16 mouse cellular contexts compared by ENCODE assay signal in the genomic region with DNA sequence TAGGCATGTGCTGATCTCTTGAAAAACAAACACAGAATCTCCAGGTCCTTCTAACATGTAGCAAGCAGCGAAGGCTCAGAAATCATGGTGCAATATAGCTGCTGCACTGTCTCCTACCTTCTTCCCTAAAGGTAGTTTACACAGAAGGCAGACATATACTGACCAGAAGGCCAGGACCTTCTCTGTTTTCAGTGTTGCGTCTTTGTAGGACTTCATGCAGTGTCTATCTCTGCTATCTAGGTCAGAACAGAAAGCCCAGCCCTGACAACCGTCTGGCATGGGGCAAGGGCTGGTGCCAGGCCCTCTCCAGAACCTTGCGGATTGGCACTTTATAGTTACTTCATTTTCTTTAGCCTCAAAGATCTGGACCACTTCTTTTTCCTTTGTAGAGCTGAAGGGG.
"Had no signal": no experiment of that assay in that cellular context is flagged by ENCODE, and none has a peak within 500 bp of the region (broad histone marks: within the 10 kb centered on the region; RNA-seq: fewer than 3 reads in every experiment).

No protein-coding gene starts in this region.

- ATAC-seq: lung, postnatal 0 days; midbrain, embryonic 13.5 days; midbrain, embryonic 15.5 days had no signal

- H3K27ac ChIP-seq: lung, embryonic 15.5 days; macrophage; midbrain, embryonic 13.5 days; midbrain, embryonic 15.5 days; neural tube, embryonic 12.5 days had no signal

- H3K36me3 ChIP-seq: lung, embryonic 15.5 days; midbrain, embryonic 13.5 days; midbrain, embryonic 15.5 days; neural tube, embryonic 12.5 days; stomach, embryonic 15.5 days had no signal

- H3K9me3 ChIP-seq: lung, embryonic 15.5 days; midbrain, embryonic 13.5 days; midbrain, embryonic 15.5 days; neural tube, embryonic 12.5 days; stomach, embryonic 15.5 days had no signal

- H3K27me3 ChIP-seq: lung, embryonic 15.5 days; megakaryocyte, embryonic 14.5 days; midbrain, embryonic 13.5 days; midbrain, embryonic 15.5 days; neural tube, embryonic 12.5 days; stomach, embryonic 15.5 days had no signal

- DNase-seq: lung, adult 2 months; lung, postnatal 14 days; lung, postnatal 36 days; right cerebral cortex, postnatal 14 days; thymus, adult 2 months; thymus, postnatal 25 days; thymus, postnatal 4 days had no signal

- H3K9ac ChIP-seq: lung, embryonic 15.5 days; midbrain, embryonic 13.5 days; midbrain, embryonic 15.5 days; neural tube, embryonic 12.5 days; stomach, embryonic 15.5 days had no signal

- H3K4me1 ChIP-seq: megakaryocyte, embryonic 14.5 days; neural tube, embryonic 12.5 days had no signal

- H3K4me2 ChIP-seq: lung, embryonic 15.5 days; midbrain, embryonic 11.5 days; midbrain, embryonic 13.5 days; midbrain, embryonic 15.5 days; neural tube, embryonic 12.5 days; stomach, embryonic 15.5 days had no signal

- H3K4me3 ChIP-seq: lung, embryonic 15.5 days; megakaryocyte, embryonic 14.5 days; midbrain, embryonic 13.5 days; midbrain, embryonic 15.5 days; neural tube, embryonic 12.5 days; stomach, embryonic 15.5 days had no signal
